Mouse (Mus musculus): ENCODE data around the gene Zmynd11. TPM values are rescaled to one million over a fixed set of nuclear protein-coding genes. Genes with fewer than 3 reads are reported as not detected.
A peak's percentile ranks its signal among the peaks of the same experiment; 100 is the strongest.

Zmynd11 gene
- 179 and 187 TPM in 2 replicates for polyA plus RNA-seq (2015; fragmentation: Nextera tagmentation; extraction: Ambion mirVana)

DNA sequence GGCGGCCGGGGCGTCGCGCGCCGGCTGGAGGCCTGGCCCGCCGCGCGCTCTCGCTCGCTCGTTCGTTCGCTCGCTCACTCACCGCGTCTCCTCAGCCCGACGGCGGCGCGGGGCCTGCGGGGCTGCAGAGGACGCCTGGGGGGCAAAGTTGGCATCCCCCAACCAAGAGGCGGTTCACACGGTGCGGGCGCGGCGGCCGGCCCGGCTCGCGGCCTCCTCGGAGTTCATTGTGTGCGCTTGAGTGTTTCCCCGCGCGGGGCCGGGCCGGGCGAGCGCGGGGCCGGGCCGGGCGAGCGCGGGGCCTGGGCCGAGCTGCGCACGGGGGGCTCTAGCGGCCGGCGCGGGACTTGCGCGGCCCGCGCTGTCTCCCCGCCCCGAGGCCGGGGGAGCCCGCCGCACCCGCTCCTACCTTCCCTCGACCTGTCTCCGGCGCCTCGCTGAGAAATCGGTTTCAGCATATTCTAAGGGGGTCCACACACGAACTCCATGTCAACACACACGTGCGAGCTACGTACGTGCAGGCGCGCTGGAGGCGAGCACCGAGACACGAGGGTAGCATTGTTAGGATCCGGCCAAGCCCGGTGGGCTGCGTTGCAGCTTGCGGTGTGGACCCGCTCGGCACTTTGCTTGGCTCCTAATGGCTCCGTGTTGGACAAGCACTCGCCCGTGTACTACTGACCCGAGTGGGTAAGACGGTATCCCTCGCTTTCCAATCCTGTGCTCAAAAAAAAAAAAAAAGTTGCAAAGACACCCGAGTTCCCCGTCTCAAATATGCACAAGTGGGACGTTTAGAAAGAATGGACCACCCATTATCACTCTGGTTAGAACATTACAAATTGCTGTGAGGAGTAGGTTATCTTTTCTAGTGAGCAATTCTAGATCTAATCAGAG is at the start of gene Zmynd11:
Gene Zmynd11 (minus strand): TSS at position 685 of the 891 bp plus-strand sequence.
- ATAC-seq (replicated peaks): peak; percentile 83
- WGBS: under 1% methylated on average over 82 of the region's 98 CpGs
- Histone ChIP-seq H3K27me3 (no peaks in the 10 kb centered on the region), H3K4me2 (replicated peaks) (peak within 1 kb of the TSS; percentile 49), H3K4me1 (peaks cover 39% of the 10 kb centered on the region), H3K36me3 (no peaks in the 10 kb centered on the region), H3K27ac (replicated peaks) (peak within 1 kb of the TSS; percentile 99), H3K9me3 (no peaks in the 10 kb centered on the region), H3K9ac (replicated peaks) (peak within 1 kb of the TSS; percentile 96), H3K4me3 (peak within 1 kb of the TSS; percentile 97)

GRCm38 (mm10) chr13:9795889-9796631 is 30.9 kb upstream of the Zmynd11 start:
- Histone ChIP-seq H3K9ac (replicated peaks) (peak overlapping the region; percentile 45), H3K27me3 (no peaks in the 10 kb centered on the region), H3K4me2 (replicated peaks) (peak overlapping the region; percentile 66), H3K27ac (replicated peaks) (peak overlapping the region; percentile 60), H3K9me3 (no peaks in the 10 kb centered on the region), H3K4me3 (peak overlapping the region; percentile 39), H3K4me1 (peaks cover 10% of the 10 kb centered on the region), H3K36me3 (no peaks in the 10 kb centered on the region)
- peak; percentile 71 for ATAC-seq (replicated peaks)
- WGBS: under 1% methylated on average over 12 of the region's 12 CpGs

- Histone ChIP-seq H3K4me2 (replicated peaks) (no peak overlapping the region), H3K27me3 (no peaks in the 10 kb centered on the region), H3K9me3 (no peaks in the 10 kb centered on the region), H3K9ac (replicated peaks) (no peak overlapping the region), H3K36me3 (no peaks in the 10 kb centered on the region), H3K4me3 (no peak overlapping the region), H3K27ac (replicated peaks) (no peak overlapping the region), H3K4me1 (no peaks in the 10 kb centered on the region)
- 40% methylated on average over 3 of the region's 3 CpGs for WGBS
- ATAC-seq (replicated peaks): peak; percentile 48; the same call in 1 of the 2 replicates
These were observed 20.9 kb upstream of the Zmynd11 start for GRCm38 (mm10) chr13:9786050-9786449.

DNA sequence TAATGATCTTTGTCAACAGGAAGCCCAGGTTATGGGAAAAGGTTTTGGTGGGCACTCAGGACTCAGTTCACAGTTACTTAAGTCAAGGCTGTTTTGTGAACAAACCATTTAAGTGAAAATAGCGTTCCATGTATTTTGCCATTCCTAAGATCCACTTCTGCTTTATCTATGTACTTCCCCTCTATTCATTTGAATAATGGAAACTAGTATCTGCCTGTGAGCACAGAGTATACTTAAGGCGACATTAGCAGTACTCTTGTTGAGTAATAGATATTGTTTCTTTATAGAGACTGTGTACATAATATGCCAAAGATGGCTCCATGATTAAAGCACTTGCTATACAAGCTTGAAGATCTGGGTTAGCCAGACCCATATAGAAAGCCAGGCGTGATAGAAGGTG is 18.6 kb upstream of the Zmynd11 start:
- Histone ChIP-seq H3K4me1 (no peaks in the 10 kb centered on the region), H3K4me2 (replicated peaks) (no peak overlapping the region), H3K4me3 (no peak overlapping the region), H3K9ac (replicated peaks) (no peak overlapping the region), H3K27me3 (no peaks in the 10 kb centered on the region), H3K36me3 (no peaks in the 10 kb centered on the region), H3K27ac (replicated peaks) (no peak overlapping the region), H3K9me3 (no peaks in the 10 kb centered on the region)
- WGBS: 83% methylated on average over 3 of the region's 3 CpGs
- no peak for ATAC-seq (replicated peaks)

DNA sequence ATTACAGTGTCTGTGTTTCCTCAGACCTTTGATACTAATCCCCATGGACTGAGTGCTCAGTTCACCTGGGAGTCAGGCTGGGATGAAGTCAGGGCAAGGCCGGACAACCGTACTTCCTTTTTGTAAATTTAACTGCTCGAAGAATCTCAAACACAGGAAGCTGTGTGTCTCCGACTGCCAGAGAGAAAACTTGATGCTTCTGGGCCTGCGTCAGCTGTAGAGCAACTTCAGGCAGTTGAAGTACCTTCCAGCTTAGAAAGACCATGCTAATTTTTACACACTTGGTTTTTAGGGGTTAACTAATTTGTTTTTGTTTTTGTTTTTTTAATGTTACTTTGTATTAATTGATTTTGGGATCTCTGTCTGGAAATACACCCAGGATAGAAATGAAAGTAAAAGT is 10.8 kb upstream of the Zmynd11 start:
- 91% methylated on average over 5 of the region's 5 CpGs for WGBS
- no peak overlapping the region for H3K4me3 ChIP-seq

DNA sequence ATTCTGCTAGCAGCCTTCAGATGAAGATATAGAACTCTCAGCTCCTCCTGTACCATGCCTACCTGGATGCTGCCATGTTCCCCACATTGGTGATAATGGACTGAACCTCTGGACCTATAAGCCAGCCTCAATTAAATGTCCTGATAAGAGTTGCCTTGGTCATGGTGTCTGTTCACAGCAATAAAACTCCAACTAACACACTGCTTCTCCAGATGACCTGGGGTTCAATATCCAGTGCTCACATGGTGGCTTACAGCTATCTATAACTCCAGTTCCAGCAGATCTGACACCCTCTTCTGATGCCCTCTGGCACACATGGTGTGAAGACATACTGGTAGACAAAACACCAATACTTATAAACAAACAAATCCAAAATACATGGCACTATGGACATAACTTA is 8.9 kb upstream of the Zmynd11 start:
- Histone ChIP-seq H3K36me3 (no peaks in the 10 kb centered on the region), H3K27me3 (no peaks in the 10 kb centered on the region), H3K4me3 (no peak overlapping the region), H3K4me1 (no peaks in the 10 kb centered on the region), H3K4me2 (replicated peaks) (no peak overlapping the region), H3K9me3 (no peaks in the 10 kb centered on the region), H3K9ac (replicated peaks) (no peak overlapping the region), H3K27ac (replicated peaks) (no peak overlapping the region)
- no peak for ATAC-seq (replicated peaks)

More for the DNA sequence above, 10.8 kb upstream of the Zmynd11 start:
- H3K4me1 ChIP-seq: no peaks in the 10 kb centered on the region
- no peak overlapping the region for H3K27ac ChIP-seq (replicated peaks)
- H3K9ac ChIP-seq (replicated peaks): no peak overlapping the region
- no peak for ATAC-seq (replicated peaks)
- H3K4me2 ChIP-seq (replicated peaks): no peak overlapping the region
- no peaks in the 10 kb centered on the region for H3K36me3 ChIP-seq
- H3K27me3 ChIP-seq: no peaks in the 10 kb centered on the region
- H3K9me3 ChIP-seq: no peaks in the 10 kb centered on the region

GRCm38 (mm10) chr13:9767279-9767678 is 2.1 kb upstream of the Zmynd11 start:
- ATAC-seq (replicated peaks): no peak
- WGBS: 80% methylated on average over 5 of the region's 5 CpGs
- Histone ChIP-seq H3K4me3 (no peak overlapping the region), H3K4me2 (replicated peaks) (no peak overlapping the region), H3K27ac (replicated peaks) (no peak overlapping the region), H3K4me1 (peaks cover 20% of the 10 kb centered on the region), H3K9ac (replicated peaks) (no peak overlapping the region), H3K36me3 (no peaks in the 10 kb centered on the region), H3K9me3 (no peaks in the 10 kb centered on the region), H3K27me3 (no peaks in the 10 kb centered on the region)

- Histone ChIP-seq H3K9me3 (no peaks in the 10 kb centered on the region), H3K36me3 (no peaks in the 10 kb centered on the region), H3K27me3 (no peaks in the 10 kb centered on the region), H3K4me1 (peaks cover 27% of the 10 kb centered on the region), H3K9ac (replicated peaks) (no peak overlapping the region), H3K4me2 (replicated peaks) (no peak overlapping the region), H3K27ac (replicated peaks) (no peak overlapping the region), H3K4me3 (no peak overlapping the region)
- ATAC-seq (replicated peaks): no peak
- WGBS: 84% methylated on average over 1 of the region's 1 CpGs
These were observed 1.4 kb upstream of the Zmynd11 start for GRCm38 (mm10) chr13:9766497-9766896.

GRCm38 (mm10) chr13:9765537-9765851 is 364 bp upstream of the Zmynd11 start:
- peaks cover 34% of the 10 kb centered on the region for H3K4me1 ChIP-seq
- 7% methylated on average over 4 of the region's 4 CpGs for WGBS
- no peaks in the 10 kb centered on the region for H3K36me3 ChIP-seq
- peak overlapping the region; percentile 99 for H3K27ac ChIP-seq (replicated peaks)
- no peaks in the 10 kb centered on the region for H3K9me3 ChIP-seq
- H3K27me3 ChIP-seq: no peaks in the 10 kb centered on the region
- peak overlapping the region; percentile 49 for H3K4me2 ChIP-seq (replicated peaks)
- ATAC-seq (replicated peaks): no peak
- peak overlapping the region; percentile 96 for H3K9ac ChIP-seq (replicated peaks)
- peak overlapping the region; percentile 97 for H3K4me3 ChIP-seq

- under 1% methylated on average over 39 of the region's 111 CpGs for WGBS
- no peaks in the 10 kb centered on the region for H3K27me3 ChIP-seq
- peaks cover 44% of the 10 kb centered on the region for H3K4me1 ChIP-seq
- H3K36me3 ChIP-seq: no peaks in the 10 kb centered on the region
- H3K9me3 ChIP-seq: no peaks in the 10 kb centered on the region
- H3K4me3 ChIP-seq: peak overlapping the region; percentile 97
- peak overlapping the region; percentile 49 for H3K4me2 ChIP-seq (replicated peaks)
- H3K9ac ChIP-seq (replicated peaks): peak overlapping the region; percentile 96
- peak; percentile 77 for ATAC-seq (replicated peaks)
- peak overlapping the region; percentile 99 for H3K27ac ChIP-seq (replicated peaks)
These were observed 1.1 kb downstream of the Zmynd11 start for GRCm38 (mm10) chr13:9763828-9764645.

- peak overlapping the region; percentile 97 for H3K4me3 ChIP-seq
- H3K27ac ChIP-seq (replicated peaks): peak overlapping the region; percentile 99
- peak overlapping the region; percentile 49 for H3K4me2 ChIP-seq (replicated peaks)
- H3K4me1 ChIP-seq: peaks cover 51% of the 10 kb centered on the region
- H3K36me3 ChIP-seq: no peaks in the 10 kb centered on the region
- no peaks in the 10 kb centered on the region for H3K9me3 ChIP-seq
- WGBS: 3% methylated on average over 21 of the region's 21 CpGs
- peak; percentile 17 for ATAC-seq (replicated peaks)
- H3K27me3 ChIP-seq: no peaks in the 10 kb centered on the region
- H3K9ac ChIP-seq (replicated peaks): peak overlapping the region; percentile 96
These were observed 1.9 kb downstream of the Zmynd11 start for GRCm38 (mm10) chr13:9763100-9763827.

All from forebrain, embryonic 15.5 days (tissue).